Mouse (Mus musculus) lung, postnatal 0 days (tissue): ENCODE measurements at regions not wholly inside any gene's neighbourhood (a gene's known extent, or its start where the extent isn't known, plus 50 kb on each side); places are given as distances from the start of the nearest gene placed in this dataset.

ENCODE experiments used
- ATAC-seq: fragments of 200-750 bp; cut with Nextera tagmentation; 2 replicates; pipeline ENCODE4 v1.8.0; 2017; ENCODE audit warnings: moderate library complexity
- DNase-seq: peaks from one replicate; pipeline ENCODE4 v3.0.0-alpha.2; 2016; ENCODE audit warnings: low spot score
- H3K27ac ChIP-seq: fragments of 300-500 bp; sonication (generic); 2 replicates; pipeline ENCODE4 v1.5.1; 2014; ENCODE audit warnings: antibody characterized with exemption, mild to moderate bottlenecking, low read length, mixed read lengths
- H3K27me3 ChIP-seq: fragments of 300-500 bp; sonication (generic); replicated peaks from 2 replicates; pipeline ENCODE4 v1.6.1; 2014; ENCODE audit warnings: low read length, mixed read lengths; ENCODE audit not compliant: insufficient read depth
- H3K36me3 ChIP-seq: fragments of 300-500 bp; sonication (generic); 2 replicates; pipeline ENCODE4 v1.6.1; 2014; ENCODE audit warnings: low read length, mixed read lengths; ENCODE audit not compliant: insufficient read depth
- H3K4me1 ChIP-seq: fragments of 300-500 bp; sonication (generic); 2 replicates; pipeline ENCODE4 v1.6.1; 2014; ENCODE audit warnings: antibody characterized with exemption, low read depth, low read length, mixed read lengths; ENCODE audit not compliant: insufficient read depth
- H3K4me2 ChIP-seq: fragments of 300-500 bp; sonication (generic); replicated peaks from 2 replicates; pipeline ENCODE4 v1.6.1; 2014; ENCODE audit warnings: low read depth, mild to moderate bottlenecking, low read length, moderate library complexity, mixed read lengths
- H3K4me3 ChIP-seq: fragments of 300-500 bp; sonication (generic); 2 replicates; pipeline ENCODE4 v1.5.1; 2014; ENCODE audit warnings: low read depth, low read length
- H3K9ac ChIP-seq: fragments of 300-500 bp; sonication (generic); replicated peaks from 2 replicates; pipeline ENCODE4 v1.6.1; 2014; ENCODE audit warnings: low read depth, mild to moderate bottlenecking
- H3K9me3 ChIP-seq: fragments of 300-500 bp; sonication (generic); 2 replicates; pipeline ENCODE4 v1.6.1; 2016; ENCODE audit warnings: low read length, mixed read lengths
- CTCF ChIP-seq: IDR thresholded peaks from 2 replicates; pipeline ENCODE4 v1.5.1; 2016; ENCODE audit warnings: antibody characterized with exemption, mild to moderate bottlenecking
- EP300 ChIP-seq: IDR thresholded peaks from 2 replicates; pipeline ENCODE4 v1.6.1; 2016; ENCODE audit warnings: antibody characterized with exemption, mild to moderate bottlenecking, control low read depth
- WGBS: fragments of 180-500 bp; shearing (Covaris S2); extraction: QIAGEN DNeasy Blood & Tissue Kit; methylation state at CpG from one replicate; pipeline ENCODE4 v1.1.7; 2014; 5-methylcytosine and 5-hydroxymethylcytosine counted together

DNA sequence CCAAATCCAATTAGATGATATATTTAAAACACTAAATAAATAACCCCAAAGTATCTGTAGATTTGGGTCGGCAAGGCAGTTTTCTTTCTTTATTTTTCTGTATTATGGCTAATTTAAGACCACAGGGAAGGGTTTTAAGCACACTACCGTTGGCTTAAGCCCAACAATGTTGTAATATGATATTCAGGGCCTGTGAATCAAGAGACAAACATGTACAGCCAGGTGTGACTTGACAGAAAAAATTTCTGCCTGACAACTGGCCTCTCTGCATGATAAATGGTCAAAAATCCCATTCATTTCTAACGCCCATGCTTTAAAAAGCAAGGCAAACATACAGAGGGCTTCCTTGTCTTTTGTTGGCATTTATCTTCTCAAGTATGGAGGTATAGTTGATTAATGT is 213.5 kb downstream of the Mtx2 start:
- WGBS, result 30% methylated on average over 3 of the region's 3 CpGs
- DNase-seq, result peak; percentile 11
- no peaks in the 10 kb centered on the region for H3K4me1 ChIP-seq

DNA sequence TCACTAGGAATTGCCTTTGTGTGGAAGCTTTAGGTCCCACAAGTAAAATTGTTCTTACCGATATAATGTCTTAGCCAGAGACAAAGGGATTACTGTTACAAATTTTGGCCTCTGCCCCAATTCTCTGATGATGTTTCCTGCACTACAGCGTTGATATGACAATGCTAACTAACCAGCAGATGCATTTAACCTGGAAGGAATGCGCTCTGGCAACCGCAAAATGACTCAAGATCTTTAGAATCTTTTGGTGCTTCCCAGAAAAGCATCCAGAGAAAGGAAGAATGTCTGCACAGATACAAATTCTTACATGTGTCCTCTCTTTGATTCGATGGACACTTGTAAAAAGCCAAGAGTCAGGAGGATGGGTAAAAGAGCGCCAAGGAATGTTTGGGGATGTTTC is 221.3 kb downstream of the Mtx2 start:
- Histone ChIP-seq H3K4me3 (no peak overlapping the region), H3K27ac (no peak overlapping the region), H3K9ac (no peak overlapping the region), H3K27me3 (no peaks in the 10 kb centered on the region), H3K4me2 (no peak overlapping the region), H3K36me3 (no peaks in the 10 kb centered on the region), H3K4me1 (no peaks in the 10 kb centered on the region), H3K9me3 (no peaks in the 10 kb centered on the region)
- ATAC-seq, result no peak
- WGBS, result 73% methylated on average over 6 of the region's 6 CpGs
- DNase-seq, result no peak
- no peak for TF ChIP-seq CTCF
- TF ChIP-seq EP300, result no peak

More for the DNA sequence above, 213.5 kb downstream of the Mtx2 start:
- Histone ChIP-seq H3K36me3 (no peaks in the 10 kb centered on the region), H3K4me3 (no peak overlapping the region), H3K4me2 (no peak overlapping the region), H3K9ac (no peak overlapping the region), H3K9me3 (no peaks in the 10 kb centered on the region), H3K27ac (no peak overlapping the region), H3K27me3 (no peaks in the 10 kb centered on the region)
- no peak for TF ChIP-seq CTCF
- no peak for TF ChIP-seq EP300
- ATAC-seq, result no peak

DNA sequence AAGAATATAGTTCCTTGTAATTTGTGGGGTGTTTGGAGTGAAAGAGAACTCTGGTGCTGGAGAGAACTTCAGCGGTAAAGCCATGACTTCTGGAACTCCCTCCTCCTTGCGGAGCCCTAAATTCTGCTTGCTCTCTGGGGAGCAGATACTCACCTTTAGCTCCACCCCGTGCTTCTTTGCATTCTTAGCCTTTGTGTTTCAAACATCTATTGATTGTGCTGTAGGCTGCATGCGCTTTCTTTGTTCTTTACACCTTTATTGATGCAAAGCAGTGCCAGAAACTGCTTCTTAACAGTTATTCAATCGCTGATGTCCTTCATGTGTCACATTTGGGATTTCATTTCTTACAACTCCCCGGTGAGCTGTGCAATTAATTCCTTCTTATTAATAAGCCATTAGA is 222.5 kb downstream of the Mtx2 start:
- H3K27me3 ChIP-seq, result no peaks in the 10 kb centered on the region
- 47% methylated on average over 6 of the region's 6 CpGs for WGBS

DNA sequence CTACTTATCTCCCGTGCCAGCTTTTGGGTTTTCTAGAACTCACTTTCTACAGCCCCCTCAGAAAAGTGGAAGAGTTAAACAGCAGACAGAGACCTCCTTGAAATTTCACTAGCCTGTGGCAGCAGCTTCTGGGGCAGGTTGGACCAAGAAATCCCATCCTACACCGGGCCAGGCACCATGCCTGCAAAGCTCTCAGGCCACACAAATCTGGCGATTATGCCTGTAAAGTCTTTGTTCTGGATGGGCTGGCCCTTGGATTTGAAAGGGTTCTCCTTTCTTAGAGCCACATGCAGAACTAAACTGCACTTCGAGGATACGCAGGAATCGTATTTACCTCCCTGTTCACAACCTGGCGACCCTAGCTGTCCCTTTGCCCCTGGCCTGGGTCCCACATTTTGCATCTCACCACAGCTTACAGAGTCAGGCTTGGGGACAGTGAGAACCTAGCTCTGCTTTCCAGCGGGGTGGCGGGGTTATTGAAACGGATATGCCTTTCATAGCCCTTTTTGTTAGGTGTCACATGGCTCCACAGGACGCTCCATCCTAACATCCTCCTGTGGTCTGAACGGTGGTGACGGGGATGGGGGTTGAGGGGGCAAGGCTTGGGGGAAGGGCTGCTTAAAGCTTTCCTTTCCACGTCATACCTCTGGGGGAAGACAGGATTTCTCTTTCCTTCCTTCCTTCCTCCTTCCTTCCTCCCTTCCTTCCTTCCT is 229.0 kb downstream of the Mtx2 start:
- 29% methylated on average over 14 of the region's 14 CpGs for WGBS
- Histone ChIP-seq H3K27me3 (0 out of 2 replicates have a peak, but pooled peaks cover 5% of the 10 kb centered on the region), H3K9ac (no peak overlapping the region), H3K4me2 (peak overlapping the region; percentile 54), H3K4me3 (peak overlapping the region; percentile 28), H3K9me3 (no peaks in the 10 kb centered on the region), H3K27ac (no peak overlapping the region), H3K4me1 (peaks cover 4% of the 10 kb centered on the region; the same call in 1 of the 2 replicates), H3K36me3 (no peaks in the 10 kb centered on the region)
- TF ChIP-seq EP300, result no peak
- no peak for TF ChIP-seq CTCF
- ATAC-seq (peak; percentile 38), DNase-seq (peak; percentile 25)

More for the DNA sequence above, 222.5 kb downstream of the Mtx2 start:
- Histone ChIP-seq H3K36me3 (no peaks in the 10 kb centered on the region), H3K4me2 (no peak overlapping the region), H3K9me3 (no peaks in the 10 kb centered on the region), H3K9ac (no peak overlapping the region), H3K27ac (no peak overlapping the region), H3K4me3 (no peak overlapping the region), H3K4me1 (no peaks in the 10 kb centered on the region)
- TF ChIP-seq CTCF (no peak), EP300 (no peak)
- DNase-seq (no peak), ATAC-seq (no peak)

DNA sequence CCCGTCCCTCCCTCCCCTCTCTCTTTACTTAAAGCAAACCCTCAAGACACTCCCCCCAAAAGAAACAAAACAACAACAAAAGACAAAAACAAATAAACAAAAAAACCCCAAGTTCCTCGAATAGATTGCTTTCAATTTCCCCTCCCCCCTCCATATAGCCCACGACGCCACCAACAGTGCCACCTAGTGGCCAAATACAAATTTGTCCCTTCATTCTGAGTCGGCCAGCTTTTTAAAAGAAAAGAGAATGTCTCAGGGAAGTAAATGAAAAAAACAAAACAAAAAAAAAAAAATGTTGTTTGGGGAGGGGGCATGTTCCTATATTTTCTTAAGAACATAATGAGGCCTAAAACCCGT is 229.6 kb downstream of the Mtx2 start:
- H3K4me1 ChIP-seq, result peaks cover 4% of the 10 kb centered on the region; the same call in 1 of the 2 replicates
- H3K27me3 ChIP-seq, result 0 out of 2 replicates have a peak, but pooled peaks cover 5% of the 10 kb centered on the region
- no peak overlapping the region for H3K27ac ChIP-seq
- ATAC-seq (0 out of 2 replicates have a peak, but pooled peaks have one; percentile 43), DNase-seq (peak; percentile 64)
- no peaks in the 10 kb centered on the region for H3K36me3 ChIP-seq
- H3K9me3 ChIP-seq, result no peaks in the 10 kb centered on the region
- TF ChIP-seq CTCF (peak; percentile 83), EP300 (0 out of 2 replicates have a peak, but pooled peaks have one; percentile 22)
- H3K9ac ChIP-seq, result no peak overlapping the region
- peak overlapping the region; percentile 28 for H3K4me3 ChIP-seq
- 2% methylated on average over 6 of the region's 6 CpGs for WGBS
- H3K4me2 ChIP-seq, result peak overlapping the region; percentile 54

DNA sequence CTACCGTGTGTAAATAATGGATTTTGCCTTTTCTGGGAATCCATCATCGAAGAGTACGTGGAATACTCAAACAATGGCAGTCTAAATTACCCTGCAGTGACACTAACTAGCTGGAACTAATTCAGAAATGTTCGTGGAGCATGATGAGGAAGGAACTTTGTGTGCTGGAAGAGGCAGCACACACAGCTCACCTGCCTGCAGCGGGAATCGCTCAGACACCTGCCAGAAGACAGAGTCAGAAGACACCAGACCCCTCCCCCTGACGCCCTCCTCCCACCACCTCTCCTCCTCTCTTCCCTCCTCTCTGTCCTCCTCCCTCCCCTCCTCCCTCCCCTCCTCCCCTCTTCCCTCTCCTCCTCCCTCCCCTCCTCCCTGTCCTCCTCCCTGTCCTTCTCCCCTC is 235.4 kb downstream of the Mtx2 start:
- ATAC-seq (no peak), DNase-seq (no peak)
- Histone ChIP-seq H3K9me3 (no peaks in the 10 kb centered on the region), H3K4me2 (no peak overlapping the region), H3K4me1 (no peaks in the 10 kb centered on the region), H3K9ac (no peak overlapping the region), H3K27me3 (0 out of 2 replicates have a peak, but pooled peaks cover 8% of the 10 kb centered on the region), H3K27ac (no peak overlapping the region), H3K4me3 (no peak overlapping the region), H3K36me3 (no peaks in the 10 kb centered on the region)
- TF ChIP-seq CTCF, result no peak
- TF ChIP-seq EP300, result no peak
- WGBS, result 39% methylated on average over 7 of the region's 7 CpGs
